Mouse (Mus musculus): ENCODE data around the gene Fam187b. TPM values are rescaled to one million over a fixed set of nuclear protein-coding genes. Genes with fewer than 3 reads are reported as not detected.

Gene Fam187b
- under 1 TPM in 1 of 2 experiments, not detected in 1; 0.20 TPM for total RNA-seq (2023)

GRCm38 (mm10) chr7:30973501-30974289 is at the start of gene Fam187b:
Fam187b (plus strand) TSS chr7:30973790.

GRCm38 (mm10) chr7:30924581-30924980 is 49.0 kb upstream of the Fam187b start, which contains the start of gene Hamp2:
Hamp2 (minus strand) TSS chr7:30924681.

GRCm38 (mm10) chr7:30943909-30944635 is 29.5 kb upstream of the Fam187b start, which contains the start of gene Hamp:
Hamp (minus strand) TSS chr7:30944032.

GRCm38 (mm10) chr7:30956756-30957366 is 16.7 kb upstream of the Fam187b start, which contains the start of gene Usf2:
Usf2 (minus strand) TSS chr7:30956803.

GRCm38 (mm10) chr7:30973251-30973500 is 414 bp upstream of the Fam187b start, which contains the start of gene Lsr:
Lsr (minus strand) TSS chr7:30973464.

Other genes starting within 250 kb of the Fam187b start
- gene Tmem147, start 244.2 kb upstream of the Fam187b start, total RNA-seq (2023): 10 to 100 TPM; 45.0 to 50.3 TPM
- gene Gapdhs, start 230.1 kb upstream of the Fam187b start, total RNA-seq (2023): not detected
- gene Sbsn, start 222.3 kb upstream of the Fam187b start, total RNA-seq (2023): 1 to 10 TPM; 6.1 to 7.8 TPM
- gene Dmkn, start 210.0 kb upstream of the Fam187b start, total RNA-seq (2023): not detected
- gene Krtdap, start 185.9 kb upstream of the Fam187b start, total RNA-seq (2023): not detected
- gene Ffar2, start 150.0 kb upstream of the Fam187b start, total RNA-seq (2023): 1 to 10 TPM in 1 of 2 experiments, under 1 TPM in 1; 0.62 to 2.0 TPM
- not detected for gene Ffar3, start 117.6 kb upstream of the Fam187b start, total RNA-seq (2023)
- under 1 TPM in 1 of 2 experiments, not detected in 1; 0.35 TPM for gene Ffar1, start 112.2 kb upstream of the Fam187b start, total RNA-seq (2023)
- 1 to 10 TPM; 5.3 to 9.8 TPM for gene Cd22, start 93.4 kb upstream of the Fam187b start, total RNA-seq (2023)
- gene Mag, start 58.9 kb upstream of the Fam187b start, total RNA-seq (2023): not detected
- not detected for gene Hamp2, start 49.1 kb upstream of the Fam187b start, total RNA-seq (2023)
- not detected for gene Hamp, start 29.8 kb upstream of the Fam187b start, total RNA-seq (2023)
- 100 to 1,000 TPM; 150 to 156 TPM for gene Usf2, start 17.0 kb upstream of the Fam187b start, total RNA-seq (2023)
- gene Lsr, start 326 bp upstream of the Fam187b start, total RNA-seq (2023): 1 to 10 TPM; 3.6 to 3.7 TPM
- gene Fxyd5, start 68.7 kb downstream of the Fam187b start, total RNA-seq (2023): 100 to 1,000 TPM; 878 to 928 TPM
- gene Fxyd7, start 77.7 kb downstream of the Fam187b start, total RNA-seq (2023): 1 to 10 TPM; 1.5 to 1.6 TPM
- gene Fxyd1, start 83.4 kb downstream of the Fam187b start, total RNA-seq (2023): not detected
- gene Lgi4, start 85.6 kb downstream of the Fam187b start, total RNA-seq (2023): not detected
- gene Fxyd3, start 102.9 kb downstream of the Fam187b start, total RNA-seq (2023): not detected
- 1 to 10 TPM; 1.7 to 4.2 TPM for gene Hpn, start 141.5 kb downstream of the Fam187b start, total RNA-seq (2023)
- 1 to 10 TPM; 3.6 to 4.2 TPM for gene Scn1b, start 153.2 kb downstream of the Fam187b start, total RNA-seq (2023)
- gene Gramd1a, start 182.1 kb downstream of the Fam187b start, total RNA-seq (2023): 100 to 1,000 TPM; 920 to 931 TPM